Mouse (Mus musculus) CH12F3 (cell line): ENCODE results near the gene Krtap10-4.
"Not testable (repeated sequence)": the region's sequence is repeated elsewhere in the genome, so short reads cannot be mapped to it uniquely, and the experiment has no call there.

Experiments used
- in situ Hi-C: fragments of 300-500 bp; cut with MboI; formaldehyde crosslinking; loops from 2 replicates; pipeline ENCODE4 v1.14.3; 2020; ENCODE audit warnings: low sequenced_read_pairs

The Krtap10-4 gene

DNA sequence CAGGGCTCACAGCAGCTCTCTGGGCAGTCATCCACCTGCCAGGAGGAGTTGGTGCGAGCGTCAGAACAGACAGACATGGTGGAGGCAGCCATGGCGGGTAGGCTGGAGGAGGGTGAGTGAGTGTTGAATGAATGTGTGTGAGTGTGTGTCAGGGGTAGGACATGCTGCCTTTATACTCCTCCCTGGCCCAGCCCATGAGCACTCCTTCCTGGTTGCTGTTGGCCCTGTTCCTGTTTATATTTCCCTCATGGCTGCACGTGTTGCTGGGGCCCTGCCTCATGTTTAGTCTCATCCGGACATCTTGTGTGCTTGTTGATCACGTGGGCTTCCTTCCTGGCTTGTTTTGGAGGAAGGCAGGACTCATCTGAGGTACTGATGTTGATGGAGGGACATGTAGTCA, at the start of gene Krtap10-4:
Gene Krtap10-4 (minus strand): TSS at position 145 of the 400 bp plus-strand sequence.
- in situ Hi-C loops, result no loop called here

- in situ Hi-C loops, result no loop called here
Measured at GRCm38 (mm10) chr10:77869651-77870050, 42.8 kb upstream of the Krtap10-4 start.

DNA sequence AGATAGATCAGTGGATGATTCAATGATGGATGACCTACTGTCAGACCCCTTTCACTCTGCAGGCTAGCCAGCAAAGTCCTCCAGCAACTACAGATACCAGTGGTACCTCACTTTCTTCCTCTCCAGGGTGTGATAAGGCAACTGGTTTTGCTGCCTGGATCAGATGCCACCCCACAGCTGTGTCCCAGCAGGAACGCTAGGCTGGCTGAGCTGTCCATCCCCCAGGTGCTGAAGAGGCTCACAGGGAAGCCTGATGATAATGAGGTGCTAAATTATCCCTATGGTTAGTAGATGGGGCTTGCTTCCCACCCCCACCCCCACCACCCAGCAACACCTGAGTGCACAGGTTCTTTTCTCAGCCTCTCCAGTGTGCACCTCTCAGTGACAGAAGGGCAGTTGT, 40.7 kb upstream of the Krtap10-4 start:
- in situ Hi-C loops, result no loop called here

- in situ Hi-C loops, result no loop called here
Measured at GRCm38 (mm10) chr10:77864762-77865143, 37.9 kb upstream of the Krtap10-4 start.

GRCm38 (mm10) chr10:77864067-77864761, 37.3 kb upstream of the Krtap10-4 start:
- in situ Hi-C loops, result no loop called here

DNA sequence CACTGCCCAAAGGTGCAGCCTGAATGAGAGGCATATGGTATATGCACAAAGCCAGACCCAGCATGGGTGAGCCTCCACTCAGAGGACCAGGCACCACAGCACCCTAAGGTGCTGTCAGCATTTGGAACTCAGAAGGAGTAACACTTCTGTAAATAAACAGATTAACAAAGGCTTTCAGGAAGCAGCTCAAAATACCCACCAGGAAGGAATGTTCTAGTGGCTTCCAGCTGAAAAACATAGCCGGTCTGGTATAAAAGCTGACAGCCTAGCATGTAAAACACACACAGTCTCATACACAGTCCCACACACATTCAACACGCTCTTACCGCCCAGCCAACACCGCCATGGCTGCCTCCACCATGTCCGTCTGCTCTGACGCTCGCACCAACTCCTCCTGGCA, 34.8 kb upstream of the Krtap10-4 start, which contains the start of gene Gm3285:
Gene Gm3285 (plus strand): TSS at position 301 of the 400 bp plus-strand sequence.
- in situ Hi-C loops, result no loop called here

GRCm38 (mm10) chr10:77852559-77852958, 25.7 kb upstream of the Krtap10-4 start, which contains the start of gene Gm10318:
TSS of gene Gm10318 (plus strand) at chr10:77852859.
- in situ Hi-C loops, result no loop called here

DNA sequence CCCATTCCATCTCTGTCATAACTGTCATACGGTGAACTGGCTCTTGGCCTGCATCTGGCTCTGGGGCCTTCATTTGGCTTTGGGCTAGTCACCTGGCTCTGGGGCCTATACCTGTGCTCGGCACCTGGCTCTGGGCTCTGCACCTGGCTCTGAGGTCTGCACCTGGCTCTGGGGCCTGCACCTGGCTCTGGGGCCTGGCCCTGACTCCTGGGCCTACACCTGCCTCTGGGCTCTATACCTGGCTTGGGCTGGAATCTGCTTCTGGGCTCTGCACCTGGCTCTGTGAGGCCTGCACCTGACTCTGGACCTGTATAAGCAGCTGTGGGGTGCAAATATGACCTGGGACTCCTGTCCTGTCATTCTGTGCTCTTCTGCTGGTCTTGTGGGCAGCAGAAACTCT, 20.6 kb upstream of the Krtap10-4 start:
- in situ Hi-C loops, result no loop called here

- in situ Hi-C loops, result no loop called here
Measured at GRCm38 (mm10) chr10:77846961-77847360, 20.1 kb upstream of the Krtap10-4 start.

DNA sequence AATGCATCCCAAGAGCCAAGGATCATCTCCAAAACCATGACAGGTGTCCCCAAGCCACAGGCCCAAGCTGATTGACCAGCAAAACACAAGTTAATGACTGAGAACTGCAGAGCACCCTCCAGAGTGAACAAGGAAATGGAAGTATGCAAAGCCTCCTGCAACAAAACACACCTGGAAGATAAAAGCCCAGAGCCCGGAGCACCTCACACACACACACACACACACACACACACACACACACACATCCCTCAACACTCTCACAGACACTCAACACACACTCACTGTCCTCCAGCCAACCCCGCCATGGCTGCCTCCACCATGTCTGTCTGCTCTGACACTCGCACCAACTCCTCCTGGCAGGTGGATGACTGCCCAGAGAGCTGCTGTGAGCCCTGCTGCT, 19.6 kb upstream of the Krtap10-4 start, which contains the start of gene Gm36176:
Gene Gm36176 (plus strand): TSS at position 301 of the 400 bp plus-strand sequence.
- in situ Hi-C loops, result no loop called here

GRCm38 (mm10) chr10:77839006-77839405, 12.1 kb upstream of the Krtap10-4 start:
- in situ Hi-C loops, result no loop called here

GRCm38 (mm10) chr10:77835647-77836046, 8.8 kb upstream of the Krtap10-4 start, which contains the start of gene Krtap10-10:
TSS of gene Krtap10-10 (plus strand) at chr10:77835947.
- in situ Hi-C loops, result no loop called here

GRCm38 (mm10) chr10:77819203-77819602, 7.7 kb downstream of the Krtap10-4 start:
- in situ Hi-C loops, result no loop called here

- in situ Hi-C loops, result no loop called here
Measured at GRCm38 (mm10) chr10:77818523-77818922, 8.4 kb downstream of the Krtap10-4 start.

- in situ Hi-C loops, result no loop called here
Measured at GRCm38 (mm10) chr10:77815514-77815913, 11.4 kb downstream of the Krtap10-4 start.

DNA sequence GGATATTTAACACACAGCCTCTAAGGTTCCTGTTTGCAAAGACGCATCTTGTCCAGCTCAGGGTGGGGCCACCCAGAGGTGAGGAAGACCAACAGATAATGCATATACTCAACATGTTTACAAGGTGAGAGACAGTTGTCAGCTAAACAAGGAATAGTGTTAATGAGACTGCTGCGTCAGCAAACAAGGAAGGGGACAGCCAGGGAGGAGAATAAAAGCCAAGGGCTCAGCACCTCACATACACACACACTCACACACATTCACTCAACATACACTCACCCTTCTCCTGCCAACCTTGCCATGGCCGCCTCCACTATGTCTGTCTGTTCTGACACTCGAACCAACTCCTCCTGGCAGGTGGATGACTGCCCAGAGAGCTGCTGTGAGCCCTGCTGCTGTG, 12.5 kb downstream of the Krtap10-4 start, which contains the start of gene Gm2696:
Gene Gm2696 (plus strand): TSS at position 301 of the 400 bp plus-strand sequence.
- in situ Hi-C loops, result no loop called here

DNA sequence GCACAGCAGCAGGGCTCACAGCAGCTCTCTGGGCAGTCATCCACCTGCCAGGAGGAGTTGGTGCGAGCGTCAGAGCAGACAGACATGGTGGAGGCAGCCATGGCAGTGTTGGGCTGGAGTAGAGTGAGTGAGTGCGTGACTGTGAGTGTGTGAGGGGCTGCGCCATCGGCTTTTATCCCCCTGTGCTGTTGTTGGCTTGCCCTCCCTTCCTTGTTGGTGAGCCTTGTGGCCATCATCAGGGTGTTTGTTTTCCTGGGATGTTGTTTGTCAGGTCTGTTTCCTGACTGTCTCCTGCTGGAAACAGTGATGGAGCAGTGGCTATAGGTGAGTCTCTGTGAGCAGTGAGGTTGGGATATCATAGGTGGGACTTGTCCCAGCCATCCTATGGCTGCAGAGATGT, 15.2 kb downstream of the Krtap10-4 start, which contains the start of gene Gm9507:
Gene Gm9507 (minus strand): TSS at position 101 of the 400 bp plus-strand sequence.
- in situ Hi-C loops, result no loop called here

DNA sequence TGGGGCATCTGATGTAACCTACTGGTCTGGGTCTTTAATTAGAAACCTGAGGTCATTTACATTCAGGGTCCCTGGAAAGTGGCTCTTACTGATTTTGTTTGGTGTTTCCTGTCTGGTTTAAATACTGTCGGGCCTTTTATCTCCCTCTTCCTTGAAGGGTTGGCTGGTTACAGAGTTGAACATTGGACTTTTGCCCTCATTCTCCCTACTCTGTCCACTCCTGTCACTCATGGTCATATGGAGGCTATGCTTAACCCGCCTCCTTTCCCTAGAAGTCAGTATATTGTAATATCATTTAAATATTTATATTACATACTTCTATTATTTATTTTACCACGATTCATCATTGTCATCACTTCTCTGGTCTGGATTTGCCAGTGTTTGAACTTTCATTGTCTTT, 22.8 kb downstream of the Krtap10-4 start:
- in situ Hi-C loops, result no loop called here

- in situ Hi-C loops, result no loop called here
Measured at GRCm38 (mm10) chr10:77798921-77799508, 27.9 kb downstream of the Krtap10-4 start, which contains the start of gene Gm19668. TSS of gene Gm19668 (minus strand) at chr10:77799133.

- in situ Hi-C loops, result not testable (repeated sequence)
Measured at GRCm38 (mm10) chr10:77798164-77798920, 28.6 kb downstream of the Krtap10-4 start.

- in situ Hi-C loops, result no loop called here
Measured at GRCm38 (mm10) chr10:77797677-77798076, 29.2 kb downstream of the Krtap10-4 start.
